Mouse (Mus musculus) heart, postnatal 10 days (tissue): ENCODE measurements around the gene Dgcr2. TPM values are rescaled to one million over a fixed set of nuclear protein-coding genes. Genes with fewer than 3 reads are reported as not detected.

Experiments
- DNase-seq, 2 experiments: peaks; one replicate each; pipeline ENCODE4 v3.0.0; 2021
- intact Hi-C: fragments of 180-260 bp; cut with DNase I; formaldehyde crosslinking; loops from one replicate; pipeline ENCODE4 v1.15.1; 2025
- total RNA-seq, 2 experiments: library from RNA; stranded (reverse); gene quantifications; 2 replicates each; pipeline ENCODE4 v1.2.3; 2021

The Dgcr2 gene
- total RNA-seq, 2 experiments from 2014 or later, result 50.8 to 52.7 TPM

DNA sequence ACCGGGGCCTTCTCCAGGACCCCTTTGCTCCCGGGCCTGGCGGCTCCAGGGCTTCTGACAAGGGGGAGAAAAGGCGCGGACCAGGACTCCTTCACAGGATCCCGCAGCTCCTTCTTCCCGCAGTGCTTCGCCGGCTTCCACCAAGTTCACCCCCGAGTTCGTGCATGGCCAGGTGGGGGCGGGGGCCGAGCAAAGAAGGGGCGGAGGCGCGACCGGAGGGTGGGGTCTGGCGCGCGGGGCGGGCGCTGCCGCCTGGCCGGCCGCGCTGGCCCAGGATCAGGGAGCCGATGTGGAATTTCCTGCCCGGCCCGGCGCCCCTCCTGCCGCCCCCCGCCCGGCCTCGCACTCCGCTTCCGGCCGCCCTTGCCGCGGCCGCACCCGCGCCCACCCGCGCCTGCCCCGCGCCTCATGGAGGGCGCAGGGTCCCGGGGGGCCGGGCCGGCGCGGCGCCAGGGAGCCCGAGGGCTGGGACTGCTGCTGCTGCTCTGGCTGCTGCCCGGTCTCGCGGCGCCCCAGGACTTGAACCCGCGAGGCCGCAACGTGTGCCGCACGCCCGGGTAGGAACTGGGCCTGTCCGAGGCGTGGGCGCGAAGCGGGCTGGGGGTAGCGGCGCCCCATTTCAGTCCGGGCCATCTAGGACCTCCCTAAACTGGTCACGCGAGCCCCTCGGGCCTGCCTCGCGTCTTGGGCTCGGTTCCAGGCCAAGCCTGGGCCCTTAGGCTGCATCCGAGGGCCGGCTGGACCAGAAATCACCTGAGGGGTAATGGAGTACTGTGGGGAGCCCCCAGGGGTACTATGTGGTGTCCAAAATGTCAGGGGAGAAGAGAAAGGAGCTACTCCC lies 101.2 kb downstream of the Dgcr2 start, which contains the start of gene Scarf2:
TSS of gene Scarf2 (plus strand) at position 312 of the 841 bp plus-strand sequence.
- intact Hi-C loops, result no loop called here
- DNase-seq, result peak; percentile 69

DNA sequence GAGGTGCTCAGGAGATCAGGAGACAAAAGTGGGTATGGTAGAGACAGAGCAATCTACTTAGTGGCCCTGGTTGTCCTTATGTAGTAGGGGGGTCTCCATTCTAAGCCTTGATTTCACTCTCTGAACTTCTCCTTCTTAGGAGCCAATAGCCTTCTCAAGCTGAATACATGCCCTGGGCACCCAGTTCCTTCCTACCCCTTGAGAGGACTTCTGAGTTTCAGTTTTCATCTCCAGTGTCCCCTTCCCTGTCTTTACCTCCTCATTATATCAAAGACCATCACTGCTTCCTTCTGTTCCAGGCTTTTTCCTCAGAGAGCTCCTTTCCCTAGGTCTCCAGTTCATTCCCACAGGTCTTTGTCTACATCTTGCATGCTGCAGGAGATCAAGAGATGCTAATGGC lies 101.8 kb downstream of the Dgcr2 start:
- intact Hi-C loops, result no loop called here

GRCm38 (mm10) chr16:17795643-17796042 lies 102.7 kb downstream of the Dgcr2 start:
- no peak for DNase-seq
- intact Hi-C loops, result no loop called here

More for the DNA sequence above, 101.8 kb downstream of the Dgcr2 start:
- no peak for DNase-seq

DNA sequence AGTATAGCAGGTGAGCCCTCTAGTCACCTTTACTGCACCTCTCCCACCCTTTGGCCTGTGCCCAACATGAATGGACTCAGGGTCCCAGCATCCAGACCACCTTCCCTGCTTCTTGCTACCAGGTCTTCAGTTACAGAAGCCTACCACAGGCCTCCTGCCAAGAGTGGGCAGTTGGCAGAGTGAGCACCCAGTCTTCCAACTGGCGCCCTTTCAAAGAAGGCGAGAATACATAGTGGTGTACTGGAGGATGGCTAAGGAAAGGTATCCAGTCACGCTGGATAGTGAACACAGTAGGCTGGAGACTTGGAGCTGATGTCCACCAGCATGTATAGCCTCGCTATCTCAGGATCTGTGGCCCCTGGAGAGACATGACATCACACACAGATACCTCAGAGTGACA lies 104.3 kb downstream of the Dgcr2 start:
- intact Hi-C loops, result no loop called here
- no peak for DNase-seq

- DNase-seq, result no peak
- intact Hi-C loops, result no loop called here
Observed at GRCm38 (mm10) chr16:17792728-17793127, 105.6 kb downstream of the Dgcr2 start.

Other genes with a start within 250 kb of the Dgcr2 start
- 10 to 100 TPM; 34.7 to 39.1 TPM for gene Med15, start 165.7 kb downstream of the Dgcr2 start, total RNA-seq
- 10 to 100 TPM; 26.9 to 27.6 TPM for gene Klhl22, start 138.9 kb downstream of the Dgcr2 start, total RNA-seq
- 10 to 100 TPM; 15.1 to 16.0 TPM for gene Scarf2, start 101.3 kb downstream of the Dgcr2 start, total RNA-seq
- under 1 TPM in 1 of 2 experiments, not detected in 1; 0.22 TPM for gene B830017H08Rik, start 65.4 kb downstream of the Dgcr2 start, total RNA-seq
- 1 to 10 TPM; 1.4 TPM for gene Car15, start 60.2 kb downstream of the Dgcr2 start, total RNA-seq
- under 1 TPM; 0.17 to 0.19 TPM for gene Gm20518, start 6.9 kb downstream of the Dgcr2 start, total RNA-seq
- under 1 TPM in 1 of 2 experiments, not detected in 1; 0.07 TPM for gene Tssk1, start 4.3 kb downstream of the Dgcr2 start, total RNA-seq
- gene Tssk2, start 75 bp upstream of the Dgcr2 start, total RNA-seq, result not detected
- gene Ess2, start 12.8 kb upstream of the Dgcr2 start, total RNA-seq, result 10 to 100 TPM; 16.3 to 16.5 TPM
- not detected for gene Gsc2, start 16.5 kb upstream of the Dgcr2 start, total RNA-seq
- 10 to 100 TPM; 12.7 to 13.5 TPM for gene Slc25a1, start 29.7 kb upstream of the Dgcr2 start, total RNA-seq
- gene Vpreb2, start 81.9 kb upstream of the Dgcr2 start, total RNA-seq, result not detected
- gene Dgcr6, start 154.3 kb upstream of the Dgcr2 start, total RNA-seq, result 10 to 100 TPM; 42.8 to 47.4 TPM
- gene Prodh, start 191.6 kb upstream of the Dgcr2 start, total RNA-seq, result 10 to 100 TPM in 1 of 2 experiments, 1 to 10 TPM in 1; 6.4 to 11.4 TPM
- gene Rtn4r, start 229.1 kb upstream of the Dgcr2 start, total RNA-seq, result 1 to 10 TPM; 7.7 to 7.9 TPM